ENCODE assay signal across 21 mouse cellular contexts in the genomic region with DNA sequence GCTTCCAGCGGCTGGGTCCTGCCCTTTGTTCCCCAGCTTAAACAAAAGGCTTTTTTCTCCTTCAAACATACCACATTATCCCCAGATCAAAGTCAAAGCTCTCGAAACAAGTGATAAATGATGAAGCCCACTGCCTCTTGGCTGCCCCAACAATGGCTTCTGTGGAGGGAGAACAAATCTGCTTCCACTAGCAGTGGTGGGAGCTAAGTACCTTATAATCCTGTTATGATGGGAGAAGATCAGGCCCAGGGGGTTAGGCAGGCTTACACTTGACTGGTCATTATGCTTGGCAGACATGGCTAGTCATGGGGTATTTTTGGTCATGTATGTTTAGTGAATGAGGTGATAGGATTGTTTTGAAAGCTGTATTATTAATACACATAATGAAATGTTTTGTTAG. TPM values are rescaled to one million over a fixed set of nuclear protein-coding genes. Genes with fewer than 3 reads are reported as not detected.
DNase-seq lines count a peak whose midpoint lies in the region; ATAC-seq and TF ChIP-seq lines count a peak whose summit lies in the region.
"Had no signal": no experiment of that assay in that cellular context is flagged by ENCODE, and none has a peak within 500 bp of the region (broad histone marks: within the 10 kb centered on the region; RNA-seq: fewer than 3 reads in every experiment).

No protein-coding gene starts in this region.

- peaks cover 22% of the 10 kb centered on the region for H3K4me1 ChIP-seq in forebrain, embryonic 10.5 days
- no peaks in the 10 kb centered on the region for H3K4me1 ChIP-seq in forebrain, embryonic 16.5 days (replicated peaks; ENCODE audit: control insufficient read depth, insufficient read depth, low read length)
- no peaks in the 10 kb centered on the region for H3K4me1 ChIP-seq in kidney, postnatal 0 days (replicated peaks; ENCODE audit: insufficient read depth, low read length)
- 0 out of 2 replicates have a peak, but pooled peaks cover 6% of the 10 kb centered on the region for H3K4me1 ChIP-seq in kidney, embryonic 14.5 days (ENCODE audit: control insufficient read depth, insufficient read depth, low read length)
- H3K4me1 ChIP-seq in midbrain, embryonic 11.5 days (ENCODE audit: control insufficient read depth, insufficient read depth, low read length): peaks cover 8% of the 10 kb centered on the region
- no peaks in the 10 kb centered on the region for H3K4me1 ChIP-seq in midbrain, postnatal 0 days (ENCODE audit: insufficient read depth, low read length)
- H3K4me1 ChIP-seq in embryonic facial prominence, embryonic 10.5 days: peaks cover 16% of the 10 kb centered on the region
- H3K4me1 ChIP-seq: heart, embryonic 12.5 days had no signal

- H3K4me2 ChIP-seq in forebrain, embryonic 16.5 days (ENCODE audit: low read length): no peak overlapping the region
- no peak overlapping the region for H3K4me2 ChIP-seq in kidney, postnatal 0 days (ENCODE audit: low read length)
- H3K4me2 ChIP-seq in kidney, embryonic 14.5 days (replicated peaks; ENCODE audit: low read depth, low read length): no peak overlapping the region
- no peak overlapping the region for H3K4me2 ChIP-seq in midbrain, embryonic 11.5 days
- no peak overlapping the region for H3K4me2 ChIP-seq in midbrain, postnatal 0 days (ENCODE audit: low read depth, low read length, poor library complexity, severe bottlenecking)
- H3K4me2 ChIP-seq: embryonic facial prominence, embryonic 12.5 days; forebrain, embryonic 12.5 days; heart, embryonic 12.5 days; hindbrain, embryonic 13.5 days had no signal

- H3K27me3 ChIP-seq in forebrain, embryonic 10.5 days (ENCODE audit: poor library complexity, severe bottlenecking): peaks cover 27% of the 10 kb centered on the region
- H3K27me3 ChIP-seq in forebrain, embryonic 16.5 days (replicated peaks; ENCODE audit: control insufficient read depth, insufficient read depth, low read length): no peaks in the 10 kb centered on the region
- no peaks in the 10 kb centered on the region for H3K27me3 ChIP-seq in kidney, postnatal 0 days (ENCODE audit: insufficient read depth, low read length)
- H3K27me3 ChIP-seq in kidney, embryonic 14.5 days (ENCODE audit: control insufficient read depth, insufficient read depth, low read length): no peaks in the 10 kb centered on the region
- H3K27me3 ChIP-seq in midbrain, embryonic 11.5 days (ENCODE audit: control insufficient read depth, insufficient read depth, low read length): no peaks in the 10 kb centered on the region
- H3K27me3 ChIP-seq in midbrain, postnatal 0 days (ENCODE audit: insufficient read depth, low read length): no peaks in the 10 kb centered on the region
- H3K27me3 ChIP-seq in embryonic facial prominence, embryonic 10.5 days (replicated peaks; ENCODE audit: low read depth, poor library complexity, severe bottlenecking): 0 out of 2 replicates have a peak, but pooled peaks cover 6% of the 10 kb centered on the region
- H3K27me3 ChIP-seq: embryonic facial prominence, embryonic 12.5 days; forebrain, embryonic 12.5 days; hindbrain, embryonic 13.5 days had no signal

- H3K27ac ChIP-seq in forebrain, embryonic 10.5 days: peak overlapping the region; percentile 71; the same call in 1 of the 2 replicates
- no peak overlapping the region for H3K27ac ChIP-seq in forebrain, embryonic 16.5 days (ENCODE audit: low read length)
- H3K27ac ChIP-seq in kidney, postnatal 0 days: no peak overlapping the region
- no peak overlapping the region for H3K27ac ChIP-seq in kidney, embryonic 14.5 days (ENCODE audit: low read depth, low read length)
- no peak overlapping the region for H3K27ac ChIP-seq in midbrain, embryonic 11.5 days (ENCODE audit: low read depth, low read length)
- no peak overlapping the region for H3K27ac ChIP-seq in midbrain, postnatal 0 days (ENCODE audit: low read depth, low read length)
- H3K27ac ChIP-seq in embryonic facial prominence, embryonic 10.5 days (replicated peaks): peak overlapping the region; percentile 72; the same call in 1 of the 2 replicates
- H3K27ac ChIP-seq: embryonic facial prominence, embryonic 12.5 days; forebrain, embryonic 12.5 days; hindbrain, embryonic 13.5 days had no signal

- H3K36me3 ChIP-seq in forebrain, embryonic 10.5 days (replicated peaks): no peaks in the 10 kb centered on the region
- H3K36me3 ChIP-seq in forebrain, embryonic 16.5 days (ENCODE audit: control insufficient read depth, insufficient read depth): no peaks in the 10 kb centered on the region
- no peaks in the 10 kb centered on the region for H3K36me3 ChIP-seq in kidney, postnatal 0 days (ENCODE audit: insufficient read depth, low read length)
- H3K36me3 ChIP-seq in kidney, embryonic 14.5 days (ENCODE audit: control insufficient read depth, insufficient read depth, low read length): no peaks in the 10 kb centered on the region
- H3K36me3 ChIP-seq in midbrain, embryonic 11.5 days (ENCODE audit: control insufficient read depth, insufficient read depth, low read length): no peaks in the 10 kb centered on the region
- H3K36me3 ChIP-seq in midbrain, postnatal 0 days (ENCODE audit: insufficient read depth, low read length): no peaks in the 10 kb centered on the region
- H3K36me3 ChIP-seq in embryonic facial prominence, embryonic 10.5 days (replicated peaks): no peaks in the 10 kb centered on the region
- H3K36me3 ChIP-seq: embryonic facial prominence, embryonic 12.5 days; forebrain, embryonic 12.5 days; heart, embryonic 12.5 days; hindbrain, embryonic 13.5 days had no signal

- WGBS in forebrain, embryonic 10.5 days: 18% methylated on average over 2 of the region's 2 CpGs
- 2% methylated on average over 2 of the region's 2 CpGs for WGBS in forebrain, embryonic 16.5 days
- 31% methylated on average over 2 of the region's 2 CpGs for WGBS in kidney, postnatal 0 days
- WGBS in kidney, embryonic 14.5 days: 18% methylated on average over 2 of the region's 2 CpGs
- 9% methylated on average over 2 of the region's 2 CpGs for WGBS in midbrain, embryonic 11.5 days
- 14% methylated on average over 2 of the region's 2 CpGs for WGBS in midbrain, postnatal 0 days
- 28% methylated on average over 2 of the region's 2 CpGs for WGBS in embryonic facial prominence, embryonic 10.5 days

- no peak overlapping the region for H3K4me3 ChIP-seq in forebrain, embryonic 10.5 days
- H3K4me3 ChIP-seq in forebrain, embryonic 16.5 days (replicated peaks; ENCODE audit: low read length): no peak overlapping the region
- no peak overlapping the region for H3K4me3 ChIP-seq in kidney, postnatal 0 days (replicated peaks; ENCODE audit: low read depth, low read length)
- H3K4me3 ChIP-seq in kidney, embryonic 14.5 days (ENCODE audit: low read length): no peak overlapping the region
- H3K4me3 ChIP-seq in midbrain, embryonic 11.5 days (ENCODE audit: low read depth, low read length): no peak overlapping the region
- H3K4me3 ChIP-seq in midbrain, postnatal 0 days (ENCODE audit: low read depth, low read length): no peak overlapping the region
- no peak overlapping the region for H3K4me3 ChIP-seq in embryonic facial prominence, embryonic 10.5 days
- H3K4me3 ChIP-seq: embryonic facial prominence, embryonic 12.5 days; forebrain, embryonic 12.5 days; heart, embryonic 12.5 days; hindbrain, embryonic 13.5 days had no signal

- H3K9ac ChIP-seq in forebrain, embryonic 16.5 days (replicated peaks; ENCODE audit: low read depth, low read length): no peak overlapping the region
- H3K9ac ChIP-seq in kidney, postnatal 0 days (ENCODE audit: low read depth, low read length): no peak overlapping the region
- H3K9ac ChIP-seq in kidney, embryonic 14.5 days (ENCODE audit: low read depth, low read length): no peak overlapping the region
- no peak overlapping the region for H3K9ac ChIP-seq in midbrain, embryonic 11.5 days (ENCODE audit: low read length)
- no peak overlapping the region for H3K9ac ChIP-seq in midbrain, postnatal 0 days (replicated peaks; ENCODE audit: low read length, poor library complexity, severe bottlenecking)
- H3K9ac ChIP-seq: embryonic facial prominence, embryonic 12.5 days; forebrain, embryonic 12.5 days; forebrain, postnatal 0 days; heart, embryonic 12.5 days; hindbrain, embryonic 13.5 days had no signal

- no peak for TF ChIP-seq CTCF in kidney, postnatal 0 days (IDR thresholded peaks at IDR 0.05; ENCODE audit: low read depth)
- no peak for TF ChIP-seq CTCF in midbrain, postnatal 0 days (IDR thresholded peaks at IDR 0.05)

- DNase-seq in forebrain, embryonic 10.5 days (ENCODE audit: extremely low spot score, low spot score): no peak
- DNase-seq in kidney, postnatal 0 days (ENCODE audit: low spot score): peak; percentile 46
- no peak for DNase-seq in midbrain, embryonic 11.5 days (ENCODE audit: low spot score, missing footprints)
- no peak for DNase-seq in midbrain, postnatal 0 days (ENCODE audit: low spot score)
- DNase-seq in embryonic facial prominence, embryonic 10.5 days (ENCODE audit: low spot score): no peak
- DNase-seq in cerebellum, adult 9-11 months: no peak
- DNase-seq: adrenal gland, postnatal 10 days; cerebellum, adult 11-12 months; cerebellum, adult 9-10 months; cerebellum, postnatal 36 days; embryo, embryonic 11 days; forebrain, postnatal 0 days; gastrocnemius, postnatal 14 days had no signal

- no peaks in the 10 kb centered on the region for H3K9me3 ChIP-seq in forebrain, embryonic 10.5 days
- H3K9me3 ChIP-seq in forebrain, embryonic 16.5 days (ENCODE audit: control insufficient read depth, low read length): no peaks in the 10 kb centered on the region
- H3K9me3 ChIP-seq in kidney, postnatal 0 days (replicated peaks; ENCODE audit: low read length): no peaks in the 10 kb centered on the region
- H3K9me3 ChIP-seq in kidney, embryonic 14.5 days (ENCODE audit: control insufficient read depth, low read length): no peaks in the 10 kb centered on the region
- H3K9me3 ChIP-seq in midbrain, embryonic 11.5 days (ENCODE audit: control insufficient read depth, low read length): no peaks in the 10 kb centered on the region
- no peaks in the 10 kb centered on the region for H3K9me3 ChIP-seq in midbrain, postnatal 0 days (ENCODE audit: low read length)
- H3K9me3 ChIP-seq in embryonic facial prominence, embryonic 10.5 days: no peaks in the 10 kb centered on the region
- H3K9me3 ChIP-seq: embryonic facial prominence, embryonic 12.5 days; forebrain, embryonic 12.5 days; hindbrain, embryonic 13.5 days had no signal

- no peak for ATAC-seq in forebrain, embryonic 16.5 days
- ATAC-seq in kidney, postnatal 0 days (replicated peaks; ENCODE audit: low FRiP score, low read depth): no peak
- ATAC-seq in kidney, embryonic 14.5 days (ENCODE audit: low FRiP score, low TSS enrichment): no peak
- peak; percentile 65; the same call in 1 of the 2 replicates for ATAC-seq in midbrain, embryonic 11.5 days (ENCODE audit: low FRiP score)
- ATAC-seq in midbrain, postnatal 0 days (ENCODE audit: low FRiP score): no peak
- ATAC-seq: forebrain, postnatal 0 days had no signal

RNA-seq across cellular contexts. Expression of gene Kcna5, which starts 57.7 kb away (rescaled TPM):
- 1.5 and 2.1 TPM in 2 replicates for polyA plus RNA-seq in forebrain, embryonic 10.5 days (2016; fragmentation: Nextera tagmentation; extraction: Ambion mirVana)
- 2.2 and 2.4 TPM in 2 replicates for polyA plus RNA-seq in forebrain, embryonic 16.5 days (2015; fragmentation: Nextera tagmentation; extraction: Ambion mirVana)
- 3.0 and 3.5 TPM in 2 replicates for polyA plus RNA-seq in kidney, postnatal 0 days (2015; fragmentation: Nextera tagmentation; extraction: Ambion mirVana)
- 1.7 and 4.2 TPM in 2 replicates for polyA plus RNA-seq in kidney, embryonic 14.5 days (2014; fragmentation: Nextera tagmentation; extraction: Ambion mirVana)
- polyA plus RNA-seq in midbrain, embryonic 11.5 days (2014; fragmentation: Nextera tagmentation; extraction: Ambion mirVana): 3.8 and 4.5 TPM in 2 replicates
- total RNA-seq in midbrain, postnatal 0 days (2014; rRNA removed): 4.9 and 5.3 TPM in 2 replicates
- polyA plus RNA-seq in midbrain, postnatal 0 days (2015; fragmentation: Nextera tagmentation; extraction: Ambion mirVana): 3.8 and 4.9 TPM in 2 replicates
- 3.6 and 4.0 TPM in 2 replicates for polyA plus RNA-seq in embryonic facial prominence, embryonic 10.5 days (2016; fragmentation: Nextera tagmentation; extraction: Ambion mirVana)
- total RNA-seq: MEL had no signal
- polyA plus RNA-seq: C2C12 had no signal

Comparison
In these comparisons a context has a peak if more than half of its experiments do, and no peak if none do; other contexts are left out.
1. H3K27ac ChIP-seq: peak in forebrain, embryonic 10.5 days (single experiment) and embryonic facial prominence, embryonic 10.5 days (single experiment); none in forebrain, embryonic 16.5 days (single experiment), kidney, postnatal 0 days (single experiment), kidney, embryonic 14.5 days (single experiment), midbrain, embryonic 11.5 days (single experiment) and midbrain, postnatal 0 days (single experiment).